Mouse (Mus musculus): ENCODE data around the gene Rbfox1. TPM values are rescaled to one million over a fixed set of nuclear protein-coding genes. Genes with fewer than 3 reads are reported as not detected.

Rbfox1 gene
- polyA plus RNA-seq, 2 experiments from 2014 or later, result not detected

- ATAC-seq, result no peak
These were observed 1380.6 kb downstream of the Rbfox1 start for GRCm38 (mm10) chr16:7265715-7266114.

- ATAC-seq, result no peak
These were observed 1390.3 kb downstream of the Rbfox1 start for GRCm38 (mm10) chr16:7275501-7275900.

GRCm38 (mm10) chr16:7275901-7276300, 1390.7 kb downstream of the Rbfox1 start:
- no peak for ATAC-seq

GRCm38 (mm10) chr16:7279544-7279943, 1394.4 kb downstream of the Rbfox1 start:
- no peak for ATAC-seq

GRCm38 (mm10) chr16:7282257-7282656, 1397.1 kb downstream of the Rbfox1 start:
- no peak for ATAC-seq

GRCm38 (mm10) chr16:7292985-7293805, 1408.0 kb downstream of the Rbfox1 start:
- no peak for ATAC-seq

GRCm38 (mm10) chr16:7302416-7302815, 1417.3 kb downstream of the Rbfox1 start:
- ATAC-seq, result no peak

- ATAC-seq, result no peak
These were observed 1444.0 kb downstream of the Rbfox1 start for GRCm38 (mm10) chr16:7329196-7329595.

GRCm38 (mm10) chr16:7341186-7341585, 1456.0 kb downstream of the Rbfox1 start:
- no peak for ATAC-seq

GRCm38 (mm10) chr16:7345298-7345697, 1460.1 kb downstream of the Rbfox1 start:
- no peak for ATAC-seq

GRCm38 (mm10) chr16:7346001-7346625, 1461.0 kb downstream of the Rbfox1 start:
- ATAC-seq, result no peak

- no peak for ATAC-seq
These were observed 1462.5 kb downstream of the Rbfox1 start for GRCm38 (mm10) chr16:7347522-7348165.

- ATAC-seq, result no peak
These were observed 1467.7 kb downstream of the Rbfox1 start for GRCm38 (mm10) chr16:7352808-7353207.

GRCm38 (mm10) chr16:7354116-7354515, 1469.0 kb downstream of the Rbfox1 start:
- no peak for ATAC-seq

GRCm38 (mm10) chr16:7359043-7359442, 1473.9 kb downstream of the Rbfox1 start:
- ATAC-seq, result no peak

GRCm38 (mm10) chr16:7360706-7361105, 1475.6 kb downstream of the Rbfox1 start:
- ATAC-seq, result no peak

- no peak for ATAC-seq
These were observed 1480.7 kb downstream of the Rbfox1 start for GRCm38 (mm10) chr16:7365878-7366277.

GRCm38 (mm10) chr16:7374146-7374545, 1489.0 kb downstream of the Rbfox1 start:
- ATAC-seq, result no peak

GRCm38 (mm10) chr16:7374674-7375073, 1489.5 kb downstream of the Rbfox1 start:
- no peak for ATAC-seq

- ATAC-seq, result no peak
These were observed 1510.9 kb downstream of the Rbfox1 start for GRCm38 (mm10) chr16:7396101-7396500.

- ATAC-seq, result no peak
These were observed 1519.8 kb downstream of the Rbfox1 start for GRCm38 (mm10) chr16:7404766-7405492.

GRCm38 (mm10) chr16:7407862-7408640, 1522.9 kb downstream of the Rbfox1 start:
- no peak for ATAC-seq

Measured in CD4-positive, CD25-positive, alpha-beta regulatory T cell, adult 4 months (primary cell).